Comparison of ENCODE assay signal across 29 mouse cellular contexts in genomic region chr7:80264606-80265005, GRCm38 (mm10). TPM values are rescaled to one million over a fixed set of nuclear protein-coding genes. Genes with fewer than 3 reads are reported as not detected.
"Had no signal": no experiment of that assay in that cellular context is flagged by ENCODE, and none has a peak within 500 bp of the region (broad histone marks: within the 10 kb centered on the region; RNA-seq: fewer than 3 reads in every experiment).

No protein-coding gene starts in this region.

- DNase-seq: gastrocnemius, adult 2 months; gastrocnemius, postnatal 10 days; gastrocnemius, postnatal 25 days; heart, adult 18-20 months; heart, postnatal 10 days; heart, postnatal 4 days; kidney, adult 11 months; kidney, adult 2 months; kidney, adult 9 months; kidney, postnatal 14 days; kidney, postnatal 36 days; layer of hippocampus, adult 9-11 months; layer of hippocampus, postnatal 36 days; left cerebral cortex, postnatal 4 days had no signal

- H3K27ac ChIP-seq: gastrocnemius, adult 2 months; heart, embryonic 10.5 days; hindbrain, embryonic 10.5 days; hindbrain, embryonic 12.5 days; hindbrain, embryonic 14.5 days; intestine, embryonic 15.5 days; kidney, embryonic 15.5 days; kidney, postnatal 0 days; limb, embryonic 13.5 days; limb, embryonic 15.5 days; liver, embryonic 12.5 days; liver, embryonic 14.5 days had no signal

- H3K9me3 ChIP-seq: heart, embryonic 10.5 days; heart, embryonic 12.5 days; hindbrain, embryonic 10.5 days; hindbrain, embryonic 12.5 days; intestine, embryonic 15.5 days; kidney, embryonic 15.5 days; limb, embryonic 13.5 days; limb, embryonic 15.5 days; liver, embryonic 12.5 days had no signal

- H3K27me3 ChIP-seq: intestine, embryonic 15.5 days; liver, embryonic 12.5 days had no signal

- ATAC-seq: hindbrain, embryonic 16.5 days; inflammation-experienced regulatory T-cells, adult 6 months; intestine, embryonic 15.5 days; liver, embryonic 12.5 days had no signal

- H3K9ac ChIP-seq: heart, embryonic 12.5 days; hindbrain, embryonic 12.5 days; hindbrain, embryonic 14.5 days; intestine, embryonic 15.5 days; kidney, embryonic 15.5 days; limb, embryonic 13.5 days; limb, embryonic 15.5 days; liver, embryonic 12.5 days; liver, embryonic 14.5 days had no signal

- H3K4me2 ChIP-seq: heart, embryonic 12.5 days; hindbrain, embryonic 12.5 days; hindbrain, embryonic 14.5 days; intestine, embryonic 15.5 days; kidney, embryonic 15.5 days; limb, embryonic 13.5 days; limb, embryonic 15.5 days; liver, embryonic 12.5 days had no signal

- H3K4me3 ChIP-seq: gastrocnemius, adult 2 months; heart, embryonic 10.5 days; heart, embryonic 12.5 days; hindbrain, embryonic 10.5 days; hindbrain, embryonic 12.5 days; intestine, embryonic 15.5 days; kidney, embryonic 15.5 days; limb, embryonic 13.5 days; limb, embryonic 15.5 days; liver, embryonic 12.5 days had no signal

RNA-seq across cellular contexts. Expression of gene Ttll13, which starts 18.4 kb away (rescaled TPM):
- total RNA-seq: gastrocnemius, postnatal 25 days; granulocyte monocyte progenitor cell, adult 5-6 weeks had no signal
- polyA plus RNA-seq: inflammation-experienced regulatory T-cells, adult 6 months had no signal
